Mouse (Mus musculus) intestine, embryonic 16.5 days (tissue): ENCODE measurements around the gene Lipc. TPM values are rescaled to one million over a fixed set of nuclear protein-coding genes. Genes with fewer than 3 reads are reported as not detected.
A peak's percentile ranks its signal among the peaks of the same experiment; 100 is the strongest.

Source experiments
- ATAC-seq: fragments of 200-750 bp; cut with Nextera tagmentation; 2 replicates; pipeline ENCODE4 v1.8.0; 2017; ENCODE audit warnings: moderate TSS enrichment, moderate library complexity
- H3K27ac ChIP-seq: fragments of 300-500 bp; sonication (generic); 2 replicates; pipeline ENCODE4 v1.5.1; 2014; ENCODE audit warnings: mild to moderate bottlenecking, low read length
- H3K27me3 ChIP-seq: fragments of 300-500 bp; sonication (generic); replicated peaks from 2 replicates; pipeline ENCODE4 v1.6.1; 2014; ENCODE audit warnings: low read length, control low read depth, mixed read lengths; ENCODE audit not compliant: control insufficient read depth, insufficient read depth
- H3K36me3 ChIP-seq: fragments of 300-500 bp; sonication (generic); 2 replicates; pipeline ENCODE4 v1.6.1; 2014; ENCODE audit warnings: low read length, control low read depth; ENCODE audit not compliant: control insufficient read depth, insufficient read depth
- H3K4me1 ChIP-seq: fragments of 300-500 bp; sonication (generic); 2 replicates; pipeline ENCODE4 v1.6.1; 2014; ENCODE audit warnings: low read length, control low read depth, mixed read lengths; ENCODE audit not compliant: control insufficient read depth, insufficient read depth
- H3K4me2 ChIP-seq: fragments of 300-500 bp; sonication (generic); 2 replicates; pipeline ENCODE4 v1.6.1; 2014; ENCODE audit warnings: low read depth, low read length, control low read depth
- H3K4me3 ChIP-seq: fragments of 300-500 bp; sonication (generic); 2 replicates; pipeline ENCODE4 v1.5.1; 2014; ENCODE audit warnings: mild to moderate bottlenecking, low read length
- H3K9ac ChIP-seq: fragments of 300-500 bp; sonication (generic); 2 replicates; pipeline ENCODE4 v1.6.1; 2014; ENCODE audit warnings: low read depth, low read length
- H3K9me3 ChIP-seq: fragments of 300-500 bp; sonication (generic); 2 replicates; pipeline ENCODE4 v1.6.1; 2016; ENCODE audit warnings: low read length, control low read depth; ENCODE audit not compliant: control insufficient read depth
- WGBS: fragments of 180-500 bp; shearing (Covaris S2); extraction: QIAGEN DNeasy Blood & Tissue Kit; methylation state at CpG from one replicate; pipeline ENCODE4 v1.1.7; 2014; 5-methylcytosine and 5-hydroxymethylcytosine counted together
- polyA plus RNA-seq: library from polyadenylated mRNA; unstranded; fragments of >200 nt; fragmentation: Nextera tagmentation; extraction: Ambion mirVana; gene quantifications from 2 replicates; pipeline ENCODE4 v1.2.1, GENCODE M21; 2015

The Lipc gene
- polyA plus RNA-seq, 1 experiment from 2014 or later, result 1.4 TPM

DNA sequence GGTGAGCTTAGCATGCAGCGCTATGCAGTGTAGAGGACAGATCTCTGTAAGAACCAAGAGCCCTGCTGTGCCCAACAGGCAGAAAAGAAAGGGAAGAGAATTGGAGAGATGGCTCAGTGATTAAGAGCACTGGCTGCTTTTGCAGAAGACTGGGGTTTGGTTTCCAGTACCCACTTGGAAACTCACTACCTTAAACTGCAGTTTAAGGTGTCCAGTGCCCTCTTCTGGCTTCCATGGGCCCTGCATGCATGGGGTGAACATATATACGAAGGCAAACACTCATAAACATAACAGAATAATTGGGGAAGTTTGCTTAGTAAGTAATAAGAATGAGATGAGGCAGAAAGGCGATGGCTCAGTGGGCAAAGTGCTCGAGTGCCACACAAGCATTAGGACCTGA lies 108.8 kb downstream of the Lipc start:
- no peak overlapping the region for H3K9ac ChIP-seq
- H3K9me3 ChIP-seq, result no peaks in the 10 kb centered on the region
- WGBS, result 93% methylated on average over 4 of the region's 4 CpGs
- H3K4me2 ChIP-seq, result no peak overlapping the region
- H3K4me3 ChIP-seq, result no peak overlapping the region
- H3K27me3 ChIP-seq, result no peaks in the 10 kb centered on the region
- H3K4me1 ChIP-seq, result peaks cover 35% of the 10 kb centered on the region
- no peaks in the 10 kb centered on the region for H3K36me3 ChIP-seq
- H3K27ac ChIP-seq, result no peak overlapping the region
- no peak for ATAC-seq

GRCm38 (mm10) chr9:70842300-70842941 lies 109.6 kb downstream of the Lipc start:
- Histone ChIP-seq H3K4me1 (peaks cover 27% of the 10 kb centered on the region), H3K4me3 (no peak overlapping the region), H3K36me3 (no peaks in the 10 kb centered on the region), H3K4me2 (no peak overlapping the region), H3K27me3 (no peaks in the 10 kb centered on the region), H3K27ac (peak overlapping the region; percentile 77), H3K9ac (no peak overlapping the region), H3K9me3 (no peaks in the 10 kb centered on the region)
- 49% methylated on average over 5 of the region's 6 CpGs for WGBS
- ATAC-seq, result peak; percentile 12; the same call in 1 of the 2 replicates

DNA sequence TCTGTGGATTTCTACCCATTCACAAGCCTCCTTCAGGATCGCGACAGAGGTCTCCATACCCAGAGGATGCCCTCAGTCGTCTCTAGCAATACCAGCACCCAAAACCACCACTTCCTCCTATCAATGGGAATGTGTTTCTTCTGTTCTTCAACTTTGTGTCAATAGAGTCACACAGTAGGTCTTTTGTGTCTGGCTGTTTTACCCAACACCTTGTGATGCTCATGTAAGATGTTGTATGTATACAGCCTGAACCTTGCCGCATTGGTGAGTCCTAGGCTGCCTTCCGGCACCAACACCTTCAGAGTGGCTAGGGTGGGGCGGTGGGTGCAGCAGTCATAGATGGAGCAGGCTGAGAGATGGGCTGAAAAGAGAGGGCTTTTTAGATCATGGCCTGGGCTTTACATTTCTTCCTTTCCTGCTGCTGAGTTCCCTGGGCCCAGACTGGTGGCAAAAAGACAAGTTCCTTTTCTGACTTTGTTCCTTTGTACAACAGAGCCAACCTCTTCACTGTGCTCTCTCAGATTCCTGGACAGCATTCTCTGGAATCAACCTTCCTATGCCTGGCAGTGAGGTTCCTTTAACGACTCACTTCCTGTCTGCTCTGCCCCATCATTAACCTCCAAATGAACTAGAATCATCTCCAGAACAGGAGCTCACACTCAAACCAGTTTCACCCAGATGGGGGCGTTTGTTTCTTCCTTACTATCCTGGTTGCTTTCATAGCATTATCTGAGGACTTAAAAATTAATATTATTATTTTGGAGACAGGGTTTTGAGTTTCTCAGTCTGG lies 110.4 kb downstream of the Lipc start:
- 73% methylated on average over 8 of the region's 8 CpGs for WGBS
- Histone ChIP-seq H3K4me3 (no peak overlapping the region), H3K27ac (peak overlapping the region; percentile 77), H3K36me3 (no peaks in the 10 kb centered on the region), H3K27me3 (no peaks in the 10 kb centered on the region), H3K4me2 (no peak overlapping the region), H3K9me3 (no peaks in the 10 kb centered on the region), H3K4me1 (peaks cover 24% of the 10 kb centered on the region), H3K9ac (no peak overlapping the region)
- ATAC-seq, result 0 out of 2 replicates have a peak, but pooled peaks have one; percentile 16

DNA sequence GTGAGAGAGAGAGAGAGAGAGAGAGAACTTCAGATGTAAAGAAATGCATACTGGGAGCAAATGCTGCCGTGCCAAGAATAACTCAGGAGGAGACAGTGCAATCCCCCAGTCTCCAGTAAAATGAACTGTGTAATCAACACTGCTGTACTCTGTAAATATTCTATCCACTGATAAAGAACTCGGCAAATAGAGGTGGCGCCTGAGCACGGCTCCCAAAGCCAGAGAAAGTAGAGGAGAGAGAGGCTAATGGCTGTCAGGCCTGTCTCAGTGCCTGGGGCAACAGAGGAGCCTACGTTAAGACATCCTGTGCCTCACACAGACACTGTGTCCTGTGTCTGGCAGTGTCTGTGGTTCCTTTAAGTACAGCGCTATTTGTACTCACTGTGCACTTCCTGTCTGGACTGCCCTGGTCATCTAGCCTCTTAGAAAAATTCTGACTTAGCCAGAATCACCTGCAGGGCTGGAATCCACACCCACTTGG lies 111.1 kb downstream of the Lipc start:
- Histone ChIP-seq H3K36me3 (no peaks in the 10 kb centered on the region), H3K9ac (peak overlapping the region; percentile 17; the same call in 1 of the 2 replicates), H3K27me3 (no peaks in the 10 kb centered on the region), H3K4me3 (no peak overlapping the region), H3K27ac (peak overlapping the region; percentile 77), H3K9me3 (no peaks in the 10 kb centered on the region), H3K4me2 (peak overlapping the region; percentile 3; the same call in 1 of the 2 replicates), H3K4me1 (peaks cover 24% of the 10 kb centered on the region)
- 13% methylated on average over 6 of the region's 6 CpGs for WGBS
- ATAC-seq, result peak; percentile 76

GRCm38 (mm10) chr9:70838132-70838911 lies 113.7 kb downstream of the Lipc start:
- peaks cover 33% of the 10 kb centered on the region for H3K4me1 ChIP-seq
- H3K9ac ChIP-seq, result no peak overlapping the region
- no peaks in the 10 kb centered on the region for H3K9me3 ChIP-seq
- no peaks in the 10 kb centered on the region for H3K36me3 ChIP-seq
- no peak overlapping the region for H3K4me3 ChIP-seq
- H3K27me3 ChIP-seq, result no peaks in the 10 kb centered on the region
- WGBS, result 80% methylated on average over 10 of the region's 10 CpGs
- ATAC-seq, result no peak
- peak overlapping the region; percentile 19; the same call in 1 of the 2 replicates for H3K27ac ChIP-seq
- H3K4me2 ChIP-seq, result no peak overlapping the region

- H3K27me3 ChIP-seq, result no peaks in the 10 kb centered on the region
- no peaks in the 10 kb centered on the region for H3K9me3 ChIP-seq
- 27% methylated on average over 4 of the region's 4 CpGs for WGBS
- H3K4me3 ChIP-seq, result no peak overlapping the region
- H3K4me1 ChIP-seq, result peaks cover 8% of the 10 kb centered on the region; the same call in 1 of the 2 replicates
- peak; percentile 94 for ATAC-seq
- H3K27ac ChIP-seq, result peak overlapping the region; percentile 91
- H3K4me2 ChIP-seq, result 0 out of 2 replicates have a peak overlapping the region, but pooled peaks have one; percentile 10
- no peaks in the 10 kb centered on the region for H3K36me3 ChIP-seq
- no peak overlapping the region for H3K9ac ChIP-seq
Measured at GRCm38 (mm10) chr9:70834730-70835154, 117.3 kb downstream of the Lipc start.

DNA sequence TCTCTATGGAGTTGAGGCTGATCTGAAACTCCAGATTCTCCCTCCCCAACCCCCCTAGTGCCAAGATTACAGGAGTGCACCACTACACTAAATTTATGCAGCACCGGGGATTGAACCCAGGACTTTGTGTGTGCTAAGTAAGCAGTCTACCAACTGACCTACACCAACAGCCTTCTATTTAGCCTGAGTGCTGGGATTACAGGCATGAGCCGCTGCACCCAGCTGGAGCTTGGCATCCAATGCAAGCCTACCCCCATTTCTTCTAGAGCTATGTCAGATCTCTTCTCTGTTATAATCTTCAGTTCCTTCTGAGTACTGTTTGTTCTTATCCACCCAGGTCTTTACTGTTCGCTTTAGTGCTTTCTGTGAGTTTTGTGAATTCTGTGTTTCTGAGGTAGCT lies 117.8 kb downstream of the Lipc start:
- H3K4me3 ChIP-seq, result no peak overlapping the region
- H3K27me3 ChIP-seq, result no peaks in the 10 kb centered on the region
- no peak for ATAC-seq
- no peaks in the 10 kb centered on the region for H3K9me3 ChIP-seq
- peaks cover 8% of the 10 kb centered on the region; the same call in 1 of the 2 replicates for H3K4me1 ChIP-seq
- H3K4me2 ChIP-seq, result peak overlapping the region; percentile 10; the same call in 1 of the 2 replicates
- WGBS, result 85% methylated on average over 3 of the region's 3 CpGs
- H3K27ac ChIP-seq, result peak overlapping the region; percentile 91
- H3K9ac ChIP-seq, result no peak overlapping the region
- no peaks in the 10 kb centered on the region for H3K36me3 ChIP-seq

- 84% methylated on average over 6 of the region's 6 CpGs for WGBS
- no peak for ATAC-seq
- Histone ChIP-seq H3K4me3 (no peak overlapping the region), H3K4me1 (peaks cover 8% of the 10 kb centered on the region; the same call in 1 of the 2 replicates), H3K27ac (no peak overlapping the region), H3K4me2 (no peak overlapping the region), H3K9ac (no peak overlapping the region), H3K9me3 (no peaks in the 10 kb centered on the region), H3K36me3 (no peaks in the 10 kb centered on the region), H3K27me3 (no peaks in the 10 kb centered on the region)
Measured at GRCm38 (mm10) chr9:70833111-70833908, 118.7 kb downstream of the Lipc start.
